Mouse (Mus musculus) brain, embryonic 14.5 days (tissue): ENCODE measurements around the gene Gstt3. TPM values are rescaled to one million over a fixed set of nuclear protein-coding genes. Genes with fewer than 3 reads are reported as not detected.

Experiments
- DNase-seq: peaks from one replicate; pipeline ENCODE4 v3.0.0-alpha.2; 2011; ENCODE audit warnings: low read depth
- CTCF ChIP-seq: fragments of 200-500 bp; IDR thresholded peaks from 2 replicates; pipeline ENCODE4 v1.5.1; 2012; ENCODE audit warnings: inconsistent platforms, mild to moderate bottlenecking, moderate library complexity, borderline replicate concordance; ENCODE audit not compliant: insufficient read depth, insufficient read length; ENCODE audit errors: extremely low read depth
- POLR2A ChIP-seq: fragments of 200-500 bp; IDR thresholded peaks from 2 replicates; pipeline ENCODE4 v1.6.1; 2012; ENCODE audit warnings: mild to moderate bottlenecking, inconsistent platforms, borderline replicate concordance; ENCODE audit not compliant: poor library complexity, insufficient read depth, insufficient read length, severe bottlenecking; ENCODE audit errors: extremely low read depth
- polyA plus RNA-seq: library from polyadenylated mRNA; depleted of rRNA; stranded (reverse); fragments of >200 nt; gene quantifications from 2 replicates; pipeline ENCODE4 v1.2.3, GENCODE M21; 2012

Gstt3 gene
- polyA plus RNA-seq, 1 experiment = 1.1 TPM

- DNase-seq = peak; percentile 58
- no peak for TF ChIP-seq CTCF
- no peak for TF ChIP-seq POLR2A
Observed at GRCm38 (mm10) chr10:75797619-75798175, 16.5 kb upstream of the Gstt3 start.

GRCm38 (mm10) chr10:75796731-75797516, 15.7 kb upstream of the Gstt3 start:
- no peak for TF ChIP-seq POLR2A
- no peak for TF ChIP-seq CTCF
- no peak for DNase-seq

- DNase-seq = peak; percentile 42
- no peak for TF ChIP-seq CTCF
- no peak for TF ChIP-seq POLR2A
Observed at GRCm38 (mm10) chr10:75794880-75795279, 13.7 kb upstream of the Gstt3 start.

GRCm38 (mm10) chr10:75790773-75791172, 9.6 kb upstream of the Gstt3 start:
- DNase-seq = peak; percentile 23
- TF ChIP-seq CTCF (peak; percentile 20; the same call in 1 of the 2 replicates), POLR2A (no peak)

- no peak for TF ChIP-seq POLR2A
- no peak for TF ChIP-seq CTCF
- DNase-seq = no peak
Observed at GRCm38 (mm10) chr10:75789841-75790240, 8.6 kb upstream of the Gstt3 start.

- TF ChIP-seq POLR2A (no peak), CTCF (no peak)
- DNase-seq = no peak
Observed at GRCm38 (mm10) chr10:75789081-75789735, 8.0 kb upstream of the Gstt3 start.

GRCm38 (mm10) chr10:75788277-75788676, 7.1 kb upstream of the Gstt3 start:
- no peak for TF ChIP-seq POLR2A
- no peak for TF ChIP-seq CTCF
- DNase-seq = no peak

- no peak for DNase-seq
- TF ChIP-seq POLR2A (no peak), CTCF (no peak)
Observed at GRCm38 (mm10) chr10:75785442-75785841, 4.2 kb upstream of the Gstt3 start.

GRCm38 (mm10) chr10:75779206-75780174, 1.7 kb downstream of the Gstt3 start:
- TF ChIP-seq POLR2A (no peak), CTCF (no peak)
- no peak for DNase-seq

GRCm38 (mm10) chr10:75777885-75778284, 3.3 kb downstream of the Gstt3 start:
- DNase-seq = no peak
- no peak for TF ChIP-seq POLR2A
- no peak for TF ChIP-seq CTCF
